Mouse (Mus musculus): Measurements from ENCODE around the gene Nt5m.

DNA sequence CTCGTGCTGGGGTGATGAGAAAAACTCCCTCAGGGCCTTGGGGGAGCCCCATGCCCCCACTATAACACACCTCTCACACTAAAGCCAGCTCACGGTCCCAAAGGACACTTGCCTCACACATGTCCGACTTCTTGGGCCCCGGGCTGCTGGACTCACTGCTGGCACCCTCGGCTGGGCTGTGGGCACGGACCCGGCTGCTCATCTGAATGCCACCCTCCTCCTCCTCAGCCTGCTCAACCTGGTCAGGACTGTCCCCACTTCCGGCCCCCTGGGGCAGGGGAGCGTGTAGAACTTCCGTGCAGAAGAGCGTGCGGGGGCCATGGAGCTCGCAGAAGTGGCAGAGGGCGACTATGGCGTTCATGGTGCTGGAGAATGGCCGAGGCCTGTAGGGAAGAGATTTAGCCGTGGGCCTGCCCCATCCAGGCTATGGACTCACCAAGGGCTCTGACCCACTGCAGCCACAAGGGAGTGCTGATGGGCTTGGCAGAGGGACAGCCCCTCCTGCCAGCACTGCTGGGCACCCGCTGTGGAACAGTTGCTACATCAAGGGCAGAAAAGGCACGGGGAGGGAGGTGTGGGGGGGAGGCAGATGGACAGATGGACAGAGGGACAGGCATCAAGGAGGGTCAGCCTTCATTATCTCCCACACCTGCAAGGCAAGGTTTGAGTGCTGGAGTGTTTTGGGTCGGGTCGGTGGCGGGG, 34.7 kb upstream of the Nt5m start:
- TF ChIP-seq POLR2A (IDR thresholded peaks at IDR 0.05; ENCODE audit: insufficient read depth, low read depth, low read length), result no peak
- TF ChIP-seq EP300 (IDR thresholded peaks at IDR 0.05; ENCODE audit: insufficient read depth, low read depth, low read length), result no peak
- peak; percentile 38 for TF ChIP-seq CTCF (IDR thresholded peaks at IDR 0.05)
